Mouse (Mus musculus): ENCODE results near the gene Piezo1.

Piezo1 gene

DNA sequence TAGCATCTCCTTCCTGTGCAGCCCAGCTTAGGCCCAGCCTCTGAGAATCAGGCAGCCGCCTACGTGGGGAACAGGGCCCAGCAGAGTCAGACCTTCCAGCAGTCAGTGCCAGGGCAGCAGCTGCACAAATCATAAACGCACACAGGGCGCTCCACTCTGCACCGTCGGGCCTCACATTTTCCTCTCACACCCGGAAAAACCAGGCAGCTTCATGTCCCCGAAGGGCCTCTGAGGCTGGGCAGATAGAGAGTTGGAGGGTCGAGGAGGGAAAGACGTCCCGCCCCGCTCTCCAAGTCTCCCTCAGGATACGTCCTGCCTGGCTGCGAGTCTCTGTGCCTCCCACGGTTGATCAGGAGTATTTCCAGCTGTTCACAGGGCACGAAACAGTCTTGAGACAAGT, 39.6 kb downstream of the Piezo1 start:
- in situ Hi-C loops (cut with MboI; ENCODE audit: low sequenced_read_pairs), result no loop called here

DNA sequence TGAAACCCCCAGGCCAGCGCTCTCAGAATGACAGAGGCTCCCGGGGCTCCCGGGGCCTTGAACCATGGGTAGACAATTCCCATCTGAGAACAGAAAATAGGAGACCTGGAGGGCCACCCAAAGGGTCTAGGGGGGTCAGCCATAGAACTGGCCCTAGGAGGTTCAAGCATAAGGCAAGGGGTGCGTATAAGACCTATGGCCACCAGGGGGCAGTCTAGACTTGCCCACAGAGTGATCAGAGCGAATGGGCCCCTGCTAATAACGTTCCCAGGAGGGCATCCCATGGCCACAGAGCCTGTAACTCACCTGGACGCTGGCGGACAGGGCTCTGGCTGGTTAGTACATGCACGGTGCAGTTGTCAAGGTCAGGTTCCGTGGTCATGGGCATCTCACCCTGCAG, 50.3 kb downstream of the Piezo1 start:
- in situ Hi-C loops (cut with MboI; ENCODE audit: low sequenced_read_pairs), result no loop called here

DNA sequence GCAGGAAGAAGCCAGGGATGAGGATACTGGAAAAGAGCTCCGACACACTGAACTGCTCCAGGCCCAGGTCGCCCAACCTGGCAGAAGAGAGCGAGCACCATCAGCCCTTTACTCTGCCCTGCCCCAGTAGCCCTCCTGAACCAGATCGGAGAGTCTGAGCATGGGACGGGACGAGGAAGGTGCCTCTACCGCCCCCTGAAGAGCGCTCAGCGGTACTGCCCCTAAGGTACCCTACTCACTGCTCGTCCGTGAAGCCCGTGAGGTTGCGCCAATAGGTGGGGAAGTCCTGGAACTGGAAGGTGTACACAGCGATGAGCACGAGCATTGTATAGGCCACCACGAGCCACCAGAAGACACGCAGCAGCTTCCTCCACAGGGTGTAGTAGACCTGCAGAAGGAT, 53.2 kb downstream of the Piezo1 start:
- in situ Hi-C loops (cut with MboI; ENCODE audit: low sequenced_read_pairs), result no loop called here

DNA sequence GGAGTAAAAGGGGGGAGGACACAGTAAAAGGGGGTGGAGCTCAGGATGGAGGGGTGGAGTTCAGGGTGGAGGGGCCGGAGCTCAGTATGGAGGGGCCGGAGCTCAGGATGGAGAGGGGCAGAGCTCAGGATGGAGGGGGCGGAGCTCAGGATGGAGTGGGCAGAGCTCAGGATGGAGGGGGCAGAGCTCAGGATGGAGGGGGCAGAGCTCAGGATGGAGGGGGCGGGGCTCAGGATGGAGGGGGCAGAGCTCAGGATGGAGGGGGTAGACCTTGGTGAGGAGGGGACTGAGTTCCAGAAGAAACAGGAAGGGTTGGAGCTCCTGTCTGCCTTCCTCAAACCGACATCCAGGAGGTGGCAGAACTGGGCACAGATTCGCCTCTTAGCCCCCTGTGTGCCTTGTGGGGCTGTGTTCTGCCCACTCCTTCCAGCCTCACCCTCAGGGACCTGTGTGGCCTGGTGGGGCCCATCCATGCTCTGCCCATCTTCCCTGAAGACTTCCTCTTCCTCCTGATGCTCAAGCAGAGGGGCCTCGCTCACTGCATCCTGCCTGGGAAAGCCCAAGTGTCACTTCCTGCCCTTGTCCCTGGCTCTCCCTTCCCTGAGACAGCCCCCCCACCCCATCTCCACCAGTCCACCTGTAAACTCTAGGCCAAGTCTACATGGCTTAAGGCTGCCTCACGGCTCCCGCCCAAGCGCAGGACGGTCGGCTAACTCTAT, 54.0 kb downstream of the Piezo1 start:
- in situ Hi-C loops (cut with MboI; ENCODE audit: low sequenced_read_pairs), result no loop called here

DNA sequence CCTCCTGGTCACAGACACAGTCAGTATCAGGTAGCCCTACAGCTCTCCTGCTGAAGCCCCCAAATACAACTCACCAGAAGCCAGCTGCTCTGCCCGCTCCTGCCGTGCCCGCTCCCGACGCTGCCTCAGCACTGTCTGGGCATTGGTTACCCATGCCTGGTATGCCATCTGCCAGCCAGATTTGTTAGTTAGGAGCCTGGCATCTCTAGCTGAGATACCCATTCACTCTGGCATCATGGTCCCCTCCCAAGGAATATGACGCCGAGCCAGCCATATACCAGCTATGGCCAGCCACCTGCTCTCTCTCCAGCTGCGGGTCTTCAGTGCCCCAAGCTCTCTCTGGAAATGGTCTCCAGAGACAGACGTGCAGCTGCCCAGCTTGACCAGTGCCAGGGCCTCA, 62.7 kb downstream of the Piezo1 start:
- in situ Hi-C loops (cut with MboI; ENCODE audit: low sequenced_read_pairs), result no loop called here

DNA sequence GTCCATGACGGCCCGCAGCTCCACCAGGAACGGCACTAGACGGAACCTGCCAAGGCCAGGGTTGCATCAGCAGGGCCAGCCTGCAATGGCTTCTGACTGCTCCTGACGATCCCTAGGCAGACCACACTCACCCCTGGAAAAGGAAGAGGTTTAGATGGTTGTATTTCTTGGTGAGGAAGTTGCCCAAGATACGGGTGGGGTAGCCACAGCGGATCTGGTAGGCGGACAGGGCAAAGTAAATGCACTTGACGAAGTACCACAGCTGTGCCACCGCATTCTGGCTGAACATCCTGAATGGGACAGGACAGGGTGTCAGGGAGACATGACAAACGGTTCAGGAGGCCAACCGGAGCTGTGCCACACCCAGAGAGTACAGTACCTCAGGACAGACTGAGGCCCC, 66.3 kb downstream of the Piezo1 start:
- in situ Hi-C loops (cut with MboI; ENCODE audit: low sequenced_read_pairs), result no loop called here

DNA sequence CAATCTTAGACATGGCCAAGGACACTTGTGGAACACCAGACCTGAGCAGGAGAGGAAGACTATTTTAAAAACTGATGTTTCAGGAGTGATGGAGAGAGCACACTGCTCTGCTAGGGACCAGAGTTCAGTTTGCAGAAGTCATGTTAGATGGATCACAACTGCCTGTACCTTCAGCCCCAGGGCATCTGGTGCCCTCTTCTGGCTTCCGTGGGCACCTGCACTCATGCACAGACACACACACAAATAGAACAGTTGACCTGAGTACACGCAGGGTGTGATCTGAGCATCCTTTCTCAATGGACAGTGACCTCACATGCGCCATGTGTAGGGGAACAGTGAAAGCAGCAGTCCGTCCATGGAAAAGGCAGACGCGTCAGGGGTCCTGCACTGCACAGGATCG, 67.3 kb downstream of the Piezo1 start:
- in situ Hi-C loops (cut with MboI; ENCODE audit: low sequenced_read_pairs), result no loop called here

DNA sequence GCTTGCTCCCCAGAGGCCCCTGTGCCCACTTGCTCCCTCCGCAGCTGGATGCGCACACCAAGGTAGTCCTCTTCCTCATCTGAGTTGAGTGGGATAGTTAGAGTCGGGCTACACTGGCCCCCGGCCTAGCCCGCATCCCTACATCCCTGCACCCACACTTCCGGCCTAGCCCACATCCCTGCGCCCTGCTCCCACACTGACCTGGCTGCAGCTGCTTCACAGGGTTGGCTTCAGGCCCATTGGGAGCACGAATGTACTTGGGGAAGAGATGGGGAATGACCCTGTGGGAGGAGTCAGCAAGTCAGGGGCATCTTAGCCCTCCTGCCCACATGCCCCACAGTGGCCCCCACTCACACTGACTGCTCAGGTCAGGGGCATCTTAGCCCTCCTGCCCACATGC, 68.7 kb downstream of the Piezo1 start:
- in situ Hi-C loops (cut with MboI; ENCODE audit: low sequenced_read_pairs), result no loop called here

DNA sequence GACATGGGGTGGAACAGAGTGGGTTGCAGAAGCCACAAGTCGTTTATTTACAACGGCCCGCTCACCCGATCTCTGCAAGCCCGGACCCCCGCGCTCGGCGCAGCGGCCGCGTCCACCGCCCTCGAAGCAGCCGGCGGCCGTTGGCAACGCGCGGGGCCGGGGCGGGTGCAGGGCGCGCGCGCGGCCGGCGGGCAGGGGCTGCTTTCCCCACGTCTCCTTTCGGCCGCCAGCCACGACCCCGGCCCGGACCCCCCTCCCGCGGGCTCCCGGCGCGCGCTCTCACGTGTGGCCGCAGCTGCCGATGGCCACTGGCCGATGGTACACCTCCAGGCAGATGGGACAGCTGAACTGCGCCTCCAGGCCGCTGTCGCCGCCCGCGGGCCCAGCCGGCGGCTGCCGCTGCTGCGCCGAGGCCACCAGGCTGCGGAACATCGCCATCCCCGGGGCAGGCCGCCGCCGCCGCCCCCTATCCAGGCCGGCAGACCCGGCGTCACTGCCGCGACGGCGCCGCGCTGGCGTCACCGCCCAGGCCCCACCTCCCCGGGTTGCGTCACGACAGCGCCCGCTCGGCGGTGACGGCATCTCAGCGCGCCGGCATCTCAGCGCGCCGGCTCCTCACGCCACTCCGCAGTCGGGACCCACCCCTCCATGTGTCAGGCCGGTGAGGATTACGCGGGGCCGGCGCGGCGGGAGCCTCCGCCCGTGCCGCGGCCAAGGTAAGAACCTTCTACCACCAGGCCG, 75.4 kb downstream of the Piezo1 start, which contains the start of the genes Rnf166 and Ctu2:
Rnf166 (minus strand) TSS at position 485 of the 741 bp plus-strand sequence.
Ctu2 (plus strand) TSS at position 564 of the 741 bp plus-strand sequence.
- in situ Hi-C loops (cut with MboI; ENCODE audit: low sequenced_read_pairs), result no loop called here

DNA sequence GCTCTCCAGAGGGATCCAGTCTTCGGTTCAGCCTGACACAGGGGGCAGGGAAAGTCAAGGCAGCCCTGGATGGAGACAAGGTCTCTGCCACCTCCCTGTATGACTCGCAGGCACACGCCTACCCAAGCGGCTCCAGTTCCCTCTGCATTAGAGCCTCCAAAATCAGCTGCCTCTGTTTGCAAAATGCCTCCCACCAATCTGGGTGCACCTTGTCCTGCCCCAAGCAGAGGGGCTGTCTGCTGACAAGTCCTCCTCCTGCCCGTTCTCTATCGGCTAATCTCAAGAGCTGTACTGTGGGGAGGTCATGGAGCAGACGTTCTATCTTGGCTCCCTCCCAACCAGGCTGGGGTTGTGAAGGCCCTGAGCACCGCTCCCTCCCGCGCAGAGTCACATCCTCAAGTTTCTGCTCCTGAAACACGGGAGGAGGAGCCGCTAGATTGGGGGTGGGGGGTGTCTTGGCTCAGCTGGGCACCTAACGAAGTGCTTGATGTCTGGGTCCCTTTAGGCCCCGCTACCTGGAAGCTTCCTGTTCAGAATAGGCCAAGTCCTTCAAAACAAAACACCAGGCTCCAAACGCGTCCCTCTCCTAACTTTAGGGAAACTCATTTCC, 76.1 kb downstream of the Piezo1 start:
- in situ Hi-C loops (cut with MboI; ENCODE audit: low sequenced_read_pairs), result no loop called here

DNA sequence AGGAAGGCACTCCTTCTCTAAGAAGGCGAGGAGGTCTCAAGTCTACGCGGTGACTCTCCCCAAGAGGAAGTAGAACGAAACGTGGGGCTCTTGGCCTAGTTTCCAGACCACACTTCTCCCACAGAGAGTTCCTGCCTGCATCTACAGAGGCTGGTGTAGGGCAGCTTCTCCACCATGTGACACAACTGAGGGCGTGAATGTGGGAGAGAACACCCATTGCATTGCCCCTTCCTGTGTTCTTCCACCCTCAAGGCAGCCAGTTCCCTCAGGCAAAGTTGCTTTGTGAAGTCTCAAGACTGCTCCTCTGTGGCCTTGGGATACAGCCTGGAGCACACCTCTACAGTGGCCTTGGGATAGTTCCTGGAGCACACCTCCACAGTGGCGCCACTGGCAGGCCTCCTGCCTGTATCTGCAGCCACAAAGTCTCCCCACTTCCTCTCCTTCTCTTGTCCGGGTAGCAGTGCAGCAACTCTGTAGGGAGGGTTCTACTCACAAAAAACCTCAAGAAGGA, 77.2 kb downstream of the Piezo1 start:
- in situ Hi-C loops (cut with MboI; ENCODE audit: low sequenced_read_pairs), result no loop called here

DNA sequence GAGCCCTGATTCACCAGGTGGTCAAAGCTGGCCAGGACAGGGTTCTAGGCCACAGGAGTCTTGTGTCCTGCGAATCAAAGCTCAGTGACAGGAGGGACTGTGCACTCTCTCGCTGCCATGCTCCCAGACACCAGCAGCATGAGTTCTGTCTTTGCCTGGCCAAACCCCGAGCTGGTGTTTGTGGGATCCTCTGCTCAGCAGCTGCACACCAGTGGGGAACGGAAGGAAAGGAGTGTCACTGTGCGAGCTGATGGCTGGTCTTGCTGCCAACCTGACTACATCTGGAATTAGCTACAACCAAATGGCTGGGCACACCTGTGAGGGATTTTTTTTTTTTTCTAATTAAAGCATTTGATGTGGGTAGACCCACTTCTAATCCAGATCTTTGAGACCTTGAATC, 80.4 kb downstream of the Piezo1 start:
- in situ Hi-C loops (cut with MboI; ENCODE audit: low sequenced_read_pairs), result no loop called here

DNA sequence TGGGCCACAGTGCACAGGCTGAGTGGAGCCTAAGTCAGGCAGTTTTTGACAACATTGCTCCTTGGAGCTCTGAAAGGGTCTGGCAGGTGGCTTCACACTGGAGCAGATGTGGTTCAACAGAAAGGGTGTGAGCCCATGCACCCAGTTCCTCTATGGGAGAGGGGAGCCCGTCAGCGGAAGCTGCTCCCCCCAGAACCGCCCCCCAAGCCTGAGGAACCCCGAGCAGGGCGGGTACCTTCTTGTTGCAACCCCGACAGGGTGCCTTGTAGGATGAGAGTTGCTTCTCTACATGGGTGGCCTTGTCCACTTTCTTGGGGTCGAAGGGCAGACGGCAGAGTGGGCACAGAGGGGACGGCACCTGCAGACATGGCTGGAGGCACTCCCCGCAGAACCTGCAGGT, 81.2 kb downstream of the Piezo1 start:
- in situ Hi-C loops (cut with MboI; ENCODE audit: low sequenced_read_pairs), result no loop called here

DNA sequence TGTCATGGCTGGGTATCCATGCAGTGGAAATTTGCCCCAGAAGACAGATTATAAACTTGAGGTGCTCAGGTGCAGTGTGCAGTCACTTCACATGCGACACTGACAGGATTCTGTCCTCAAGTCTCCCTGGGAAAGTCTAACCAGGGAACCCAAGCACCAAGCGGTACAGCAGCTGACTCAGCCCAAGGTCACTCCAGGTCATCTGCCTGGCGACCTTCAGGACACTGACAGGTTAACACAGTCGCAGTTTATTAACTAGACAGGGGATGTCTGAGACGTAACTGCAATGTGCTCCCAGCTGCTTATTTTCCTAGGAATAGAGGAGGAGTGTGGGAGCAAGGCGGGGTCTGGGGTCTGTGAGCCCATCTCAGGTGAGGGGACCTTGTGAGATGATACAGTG, 81.7 kb downstream of the Piezo1 start:
- in situ Hi-C loops (cut with MboI; ENCODE audit: low sequenced_read_pairs), result no loop called here

DNA sequence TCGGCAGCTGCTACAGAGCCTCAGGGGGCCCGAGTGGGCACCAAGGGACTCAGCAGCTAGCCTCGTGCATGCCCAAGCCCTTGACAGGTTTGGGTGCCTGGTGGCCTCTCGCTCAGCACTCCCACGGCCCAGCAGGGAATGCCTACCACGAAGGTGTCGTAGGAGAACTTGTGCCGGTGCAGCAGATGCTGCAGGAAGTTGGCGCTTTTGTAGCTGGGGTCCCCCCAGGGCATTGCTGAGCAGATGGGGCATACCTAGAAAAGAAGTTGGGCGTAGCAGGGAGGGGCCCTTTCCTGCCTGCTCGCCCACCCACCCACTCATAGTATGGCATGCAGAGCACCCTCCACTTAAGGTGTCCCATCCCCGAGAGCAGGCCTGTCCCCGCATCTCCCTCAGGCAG, 83.3 kb downstream of the Piezo1 start:
- in situ Hi-C loops (cut with MboI; ENCODE audit: low sequenced_read_pairs), result no loop called here

DNA sequence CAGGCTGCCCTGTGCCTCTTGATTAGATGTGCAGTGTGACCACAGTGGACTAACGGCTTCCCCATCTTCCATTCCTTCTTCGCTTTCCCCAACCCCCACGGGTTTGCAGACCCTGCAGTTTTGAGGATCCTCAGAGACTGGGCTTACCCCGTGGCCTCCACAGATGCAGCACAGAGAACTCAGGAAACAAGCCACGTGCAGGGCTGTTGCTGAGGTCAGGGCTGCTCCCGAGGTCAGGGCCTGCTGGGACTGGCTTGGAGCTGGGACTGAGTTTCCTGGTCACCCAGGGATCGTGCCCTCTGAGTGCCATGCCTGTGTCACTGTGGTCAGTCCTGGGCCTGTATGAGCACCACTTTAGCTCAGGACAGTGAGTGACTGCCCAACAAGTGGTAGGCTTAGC, 86.1 kb downstream of the Piezo1 start:
- in situ Hi-C loops (cut with MboI; ENCODE audit: low sequenced_read_pairs), result no loop called here

DNA sequence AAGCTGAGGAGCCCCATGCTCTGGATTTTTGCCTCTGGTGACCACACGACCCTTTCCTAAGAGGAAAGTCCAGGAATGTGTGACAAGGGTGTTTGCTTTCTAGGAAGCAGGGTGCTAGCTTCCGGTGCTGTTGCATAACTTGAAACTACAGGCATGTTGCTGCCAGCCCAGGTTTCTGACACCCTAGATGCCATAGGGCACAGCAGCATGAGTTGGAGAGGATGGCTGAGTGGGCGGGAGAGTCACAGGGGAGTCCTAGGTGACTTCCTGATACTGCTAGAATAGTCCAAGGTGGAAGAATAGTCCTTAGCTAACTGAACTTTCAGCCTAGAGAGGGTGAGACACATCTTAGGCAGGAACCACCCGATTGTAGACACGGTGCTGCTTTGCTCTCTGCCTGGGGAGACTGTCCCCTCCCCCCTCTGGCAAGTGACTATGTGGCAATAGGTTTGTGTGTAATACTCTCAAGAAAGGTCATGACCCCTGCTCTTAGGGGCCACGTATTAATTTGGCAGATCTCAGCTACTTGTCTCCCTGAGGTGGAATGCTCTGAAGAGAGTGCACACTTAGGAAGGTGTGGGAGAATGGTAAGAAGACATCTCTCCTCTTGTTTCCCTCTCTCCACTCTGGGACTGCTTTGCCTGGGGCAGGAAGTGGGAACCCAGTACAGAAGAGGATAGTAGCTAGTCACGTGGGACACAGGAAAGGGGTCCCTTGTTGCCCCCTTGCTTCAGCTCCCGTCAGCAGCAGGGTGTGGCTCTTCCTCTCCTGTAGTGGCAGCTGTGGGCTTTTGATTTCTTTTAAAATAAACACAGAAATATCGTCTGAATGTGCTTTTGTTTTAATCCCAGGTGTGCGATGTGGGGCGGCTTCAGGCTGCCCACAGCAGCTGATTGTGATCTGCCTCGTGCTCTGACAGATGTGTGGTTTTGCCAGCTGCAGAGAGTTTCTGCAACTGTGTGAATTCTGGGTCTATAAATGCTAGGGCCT, 87.2 kb downstream of the Piezo1 start:
- in situ Hi-C loops (cut with MboI; ENCODE audit: low sequenced_read_pairs), result no loop called here

DNA sequence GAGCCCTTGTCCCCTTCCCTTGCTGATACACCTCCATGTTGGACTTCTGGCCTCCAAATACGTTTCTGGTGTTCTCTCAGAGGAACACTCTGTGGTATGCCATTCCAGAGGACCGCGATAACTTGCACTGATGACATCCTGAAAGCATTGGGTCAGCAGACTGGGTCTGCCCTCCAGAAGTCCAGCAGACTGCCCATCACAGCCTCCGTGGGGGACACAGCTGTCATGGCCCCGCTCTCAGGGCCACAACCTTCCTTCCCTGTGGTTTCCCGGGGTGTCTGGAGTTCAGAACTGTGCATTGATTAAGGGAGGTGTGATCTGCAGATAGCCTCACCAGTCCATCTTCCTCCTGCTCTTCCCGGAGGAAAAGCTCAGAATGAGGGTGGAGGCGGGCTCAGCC, 88.6 kb downstream of the Piezo1 start:
- in situ Hi-C loops (cut with MboI; ENCODE audit: low sequenced_read_pairs), result no loop called here

DNA sequence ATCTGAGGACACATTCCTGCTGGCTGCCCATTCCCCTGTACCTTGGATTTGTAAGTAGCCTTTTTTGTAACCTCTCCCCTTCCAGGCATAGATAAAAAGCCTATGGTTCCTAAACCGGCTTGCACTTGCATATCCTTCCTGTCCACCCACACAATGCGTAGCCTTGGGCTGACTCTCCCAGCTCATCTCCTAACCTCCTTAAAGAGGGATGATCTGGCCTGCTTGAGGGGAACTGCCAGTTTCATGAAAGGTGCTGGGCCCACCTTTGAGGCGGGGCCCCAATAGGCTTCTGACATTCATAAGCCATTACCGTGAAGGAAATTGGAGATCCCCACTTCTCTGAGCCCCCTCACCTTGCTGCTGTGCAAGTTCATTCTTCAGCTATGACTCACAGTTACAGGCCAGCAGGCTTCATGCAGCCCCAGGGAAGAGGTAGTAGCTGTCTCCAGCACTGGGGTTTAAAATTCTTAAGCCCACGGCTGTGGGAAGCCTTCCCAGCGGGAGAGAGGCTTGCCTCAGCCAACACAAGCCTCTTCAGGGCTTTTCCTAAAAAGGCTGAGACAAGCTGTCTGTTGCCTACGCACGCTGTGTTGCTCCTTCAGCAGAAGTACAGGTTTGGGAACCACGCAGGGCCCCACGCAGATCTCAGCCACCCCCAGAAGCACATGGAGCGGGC, 89.5 kb downstream of the Piezo1 start:
- in situ Hi-C loops (cut with MboI; ENCODE audit: low sequenced_read_pairs), result no loop called here
